Mouse (Mus musculus) heart, adult 2 months (tissue): Measurements from ENCODE around the gene Ints7. TPM values are rescaled to one million over a fixed set of nuclear protein-coding genes. Genes with fewer than 3 reads are reported as not detected.

ENCODE experiments used
- DNase-seq, 2 experiments: peaks; one replicate each; pipeline ENCODE4 v3.0.0; 2021
- H3K27ac ChIP-seq: fragments of 200-600 bp; 2 replicates; pipeline ENCODE4 v1.8.1; 2022
- H3K27me3 ChIP-seq: fragments of 200-500 bp; 2 replicates; pipeline ENCODE4 v1.6.1; 2012; ENCODE audit warnings: mild to moderate bottlenecking, low read length, inconsistent platforms, mixed read lengths; ENCODE audit not compliant: control insufficient read depth, insufficient read depth
- H3K36me3 ChIP-seq: fragments of 200-500 bp; 2 replicates; pipeline ENCODE4 v1.6.1; 2012; ENCODE audit warnings: low read length, inconsistent platforms; ENCODE audit not compliant: control insufficient read depth, insufficient read depth
- H3K4me1 ChIP-seq: fragments of 200-500 bp; 2 replicates; pipeline ENCODE4 v1.6.1; 2011; ENCODE audit warnings: low read length; ENCODE audit not compliant: control insufficient read depth, insufficient read depth
- H3K4me3 ChIP-seq: fragments of 200-600 bp; 2 replicates; pipeline ENCODE4 v1.8.1; 2022
- H3K79me2 ChIP-seq: fragments of 200-500 bp; replicated peaks from 2 replicates; pipeline ENCODE4 v1.6.1; 2012; ENCODE audit warnings: mild to moderate bottlenecking, inconsistent platforms, low read length, moderate library complexity, mixed read lengths; ENCODE audit not compliant: control insufficient read depth, insufficient read depth
- H3K9ac ChIP-seq: fragments of 200-500 bp; 2 replicates; pipeline ENCODE4 v1.6.1; 2012; ENCODE audit warnings: low read depth, mild to moderate bottlenecking, control low read depth, inconsistent platforms, low read length, mixed read lengths
- CTCF ChIP-seq: fragments of 200-600 bp; IDR thresholded peaks from 2 replicates; pipeline ENCODE4 v1.8.1; 2022; ENCODE audit warnings: antibody characterized with exemption, mild to moderate bottlenecking, moderate library complexity
- EP300 ChIP-seq: fragments of 200-500 bp; IDR thresholded peaks from 2 replicates; pipeline ENCODE4 v1.6.1; 2011; ENCODE audit warnings: low read depth, low read length, control low read depth; ENCODE audit not compliant: insufficient read depth
- POLR2A ChIP-seq: fragments of 200-500 bp; IDR thresholded peaks from 2 replicates; pipeline ENCODE4 v1.6.1; 2011; ENCODE audit warnings: mild to moderate bottlenecking, low read depth, low read length, control low read depth; ENCODE audit not compliant: insufficient read depth
- WGBS: fragments of 180-500 bp; shearing (Covaris S2); methylation state at CpG from one replicate; pipeline ENCODE4 v1.1.7; 2018; 5-methylcytosine and 5-hydroxymethylcytosine counted together
- intact Hi-C: fragments of 180-260 bp; cut with DNase I; formaldehyde crosslinking; loops from one replicate; pipeline ENCODE4 v1.15.1; 2025
- polyA plus RNA-seq: library from polyadenylated mRNA; depleted of rRNA; stranded (reverse); fragments of >200 nt; gene quantifications from 2 replicates; pipeline ENCODE4 v1.2.3, GENCODE M21; 2012
- total RNA-seq, 2 experiments: library from RNA; stranded (reverse); gene quantifications; 2 replicates each; pipeline ENCODE4 v1.2.3; 2021

The Ints7 gene
- total and polyA plus RNA-seq, 3 experiments = 9.5 to 16.3 (median 11.2) TPM

DNA sequence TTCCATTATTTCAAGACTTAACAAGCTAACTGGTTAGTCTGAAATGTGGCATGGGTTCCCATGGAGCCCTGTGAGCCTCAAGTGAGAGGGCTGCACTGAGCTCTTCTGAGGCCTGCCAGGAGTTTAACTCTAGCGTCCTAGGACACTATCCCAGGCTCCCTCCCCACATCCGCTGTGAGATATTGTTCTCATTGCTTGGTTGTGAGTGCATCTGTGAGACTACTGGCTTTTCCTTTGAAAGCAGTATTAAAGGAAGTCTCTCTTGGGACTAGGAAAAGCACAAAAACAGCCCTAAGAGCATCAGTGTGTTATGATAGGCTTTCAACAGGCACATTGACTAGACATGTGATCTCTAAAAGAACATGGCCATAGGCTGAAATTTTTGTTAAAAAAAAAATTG is 40.5 kb upstream of the Ints7 start:
- intact Hi-C loops = no loop called here

DNA sequence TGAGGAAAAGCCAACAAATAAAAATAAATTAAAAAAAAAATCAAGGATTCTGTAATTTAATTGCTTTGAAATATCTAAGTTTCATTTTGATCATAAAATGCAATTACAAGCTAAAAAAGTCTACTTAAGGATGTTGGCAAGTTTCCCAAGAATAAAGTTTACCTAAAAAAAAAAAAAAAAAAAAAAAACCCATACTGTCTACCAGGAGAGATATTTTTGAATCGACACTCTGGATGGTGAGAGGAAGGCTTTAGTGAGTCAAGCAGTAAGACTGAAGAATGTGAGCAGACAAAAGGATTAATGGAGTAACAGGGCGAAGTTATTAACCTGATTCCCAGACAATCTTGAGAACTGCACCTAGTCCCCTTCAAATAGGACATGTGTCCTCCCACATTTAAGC is 35.1 kb upstream of the Ints7 start:
- TF ChIP-seq EP300 = no peak
- TF ChIP-seq CTCF = no peak
- TF ChIP-seq POLR2A = no peak
- intact Hi-C loops = no loop called here
- Histone ChIP-seq H3K27me3 (no peaks in the 10 kb centered on the region), H3K4me3 (no peak overlapping the region), H3K9ac (no peak overlapping the region), H3K79me2 (no peaks in the 10 kb centered on the region), H3K36me3 (no peaks in the 10 kb centered on the region), H3K4me1 (peaks cover 1% of the 10 kb centered on the region; the same call in 1 of the 2 replicates), H3K27ac (no peak overlapping the region)
- WGBS = 72% methylated on average over 2 of the region's 2 CpGs
- no peak for DNase-seq

More for the DNA sequence above, 40.5 kb upstream of the Ints7 start:
- peak in 1 of 2 experiments; percentile 37 for DNase-seq
- Histone ChIP-seq H3K4me1 (peaks cover 1% of the 10 kb centered on the region; the same call in 1 of the 2 replicates), H3K79me2 (no peaks in the 10 kb centered on the region), H3K27me3 (no peaks in the 10 kb centered on the region), H3K27ac (peak overlapping the region; percentile 10), H3K4me3 (no peak overlapping the region), H3K36me3 (no peaks in the 10 kb centered on the region), H3K9ac (no peak overlapping the region)
- 28% methylated on average over 2 of the region's 2 CpGs for WGBS
- peak; percentile 35; the same call in 1 of the 2 replicates for TF ChIP-seq POLR2A
- TF ChIP-seq EP300 = 0 out of 2 replicates have a peak, but pooled peaks have one; percentile 11
- no peak for TF ChIP-seq CTCF

DNA sequence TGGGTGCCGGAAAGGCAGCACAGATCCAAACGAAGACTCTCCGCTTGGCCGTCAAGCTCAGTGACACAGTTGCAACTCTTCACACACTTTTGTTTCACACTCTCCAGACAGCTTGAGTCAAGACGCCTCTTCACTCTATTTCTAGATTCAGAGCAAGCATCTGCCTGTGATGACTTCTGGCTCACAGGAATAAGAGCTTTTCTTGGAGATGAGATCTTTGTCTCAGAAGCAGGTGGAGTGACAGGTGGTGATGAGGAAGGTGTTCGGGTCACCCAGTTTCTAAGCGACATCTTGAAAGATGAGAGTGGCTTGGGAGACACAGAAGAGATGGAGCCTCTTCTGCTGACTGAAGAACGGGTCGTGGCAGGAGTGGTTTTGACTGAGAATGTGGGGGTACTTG is 34.4 kb upstream of the Ints7 start:
- Histone ChIP-seq H3K4me3 (no peak overlapping the region), H3K36me3 (no peaks in the 10 kb centered on the region), H3K9ac (no peak overlapping the region), H3K27ac (no peak overlapping the region), H3K79me2 (no peaks in the 10 kb centered on the region), H3K4me1 (no peaks in the 10 kb centered on the region; the same call in 1 of the 2 replicates), H3K27me3 (no peaks in the 10 kb centered on the region)
- no peak for DNase-seq
- TF ChIP-seq POLR2A (no peak), CTCF (no peak), EP300 (no peak)
- WGBS = 93% methylated on average over 9 of the region's 9 CpGs
- intact Hi-C loops = no loop called here

DNA sequence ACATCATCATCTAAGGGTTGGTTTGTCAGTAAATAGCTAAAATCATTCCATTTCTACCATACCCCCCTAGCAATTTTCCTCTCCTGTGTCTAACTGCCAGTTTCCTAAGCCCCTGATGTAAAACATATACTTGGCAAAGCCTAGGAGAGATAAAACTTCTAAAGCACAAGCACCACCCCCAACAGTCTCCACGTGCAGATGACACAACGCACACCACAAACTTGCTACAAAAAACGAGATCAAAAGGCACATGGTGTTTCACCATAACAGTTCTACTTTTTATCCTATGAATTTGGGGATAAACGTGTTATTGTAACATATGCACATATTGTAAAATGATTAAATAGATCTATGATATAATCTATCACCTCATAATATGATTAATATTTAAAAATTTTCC is 33.8 kb upstream of the Ints7 start:
- no peak overlapping the region for H3K9ac ChIP-seq
- TF ChIP-seq CTCF (no peak), EP300 (no peak), POLR2A (no peak)
- H3K4me1 ChIP-seq = no peaks in the 10 kb centered on the region; the same call in 1 of the 2 replicates
- no peak for DNase-seq
- no peaks in the 10 kb centered on the region for H3K27me3 ChIP-seq
- H3K27ac ChIP-seq = no peak overlapping the region
- H3K36me3 ChIP-seq = no peaks in the 10 kb centered on the region
- H3K4me3 ChIP-seq = no peak overlapping the region
- intact Hi-C loops = no loop called here
- no peaks in the 10 kb centered on the region for H3K79me2 ChIP-seq
- 79% methylated on average over 4 of the region's 4 CpGs for WGBS

DNA sequence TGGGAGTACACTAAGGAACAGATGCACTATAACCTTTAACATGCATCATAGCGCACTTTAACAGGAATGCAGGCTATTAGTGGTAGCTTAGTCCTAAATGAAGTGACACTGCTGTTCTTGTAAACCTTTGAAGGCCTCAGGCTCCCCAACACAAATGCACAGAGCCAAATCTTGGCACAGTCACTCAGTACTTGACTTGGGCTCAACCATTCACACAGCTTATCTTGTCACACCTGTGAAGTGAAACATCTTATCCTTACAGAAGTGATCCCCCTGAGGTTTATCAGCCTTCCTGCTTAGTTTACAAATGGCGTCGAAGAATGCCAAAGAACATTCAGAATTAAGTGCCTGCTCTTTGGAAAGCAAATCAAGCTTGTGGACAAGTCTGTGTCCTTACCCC is 31.7 kb upstream of the Ints7 start:
- TF ChIP-seq EP300 = no peak
- TF ChIP-seq POLR2A = no peak
- no peak for TF ChIP-seq CTCF
- no peak overlapping the region for H3K27ac ChIP-seq
- 46% methylated on average over 3 of the region's 3 CpGs for WGBS
- H3K4me1 ChIP-seq = no peaks in the 10 kb centered on the region; the same call in 1 of the 2 replicates
- no peak overlapping the region for H3K9ac ChIP-seq
- H3K79me2 ChIP-seq = no peaks in the 10 kb centered on the region
- DNase-seq = no peak
- no peaks in the 10 kb centered on the region for H3K36me3 ChIP-seq
- H3K4me3 ChIP-seq = no peak overlapping the region
- H3K27me3 ChIP-seq = no peaks in the 10 kb centered on the region
- intact Hi-C loops = no loop called here

DNA sequence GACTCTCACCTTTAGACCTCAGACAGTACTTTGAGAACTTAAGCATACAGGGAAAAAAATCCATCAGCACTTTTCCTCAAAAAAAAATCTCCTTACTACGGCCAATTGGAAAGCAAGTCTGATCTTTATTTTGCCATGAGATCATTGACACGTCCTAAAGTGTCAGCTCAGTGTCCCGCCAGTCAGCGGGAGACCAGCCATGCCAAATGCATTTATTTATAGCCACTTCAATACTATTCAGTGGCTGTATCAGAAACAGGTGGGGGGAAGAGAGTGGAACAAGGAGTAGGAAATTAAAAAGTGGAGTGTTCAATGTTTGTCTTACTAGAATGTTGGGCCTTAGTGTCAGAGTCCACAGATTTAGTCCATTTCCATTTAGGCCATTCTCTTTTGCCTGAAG is 24.6 kb upstream of the Ints7 start:
- no peak for DNase-seq
- WGBS = 39% methylated on average over 4 of the region's 4 CpGs
- Histone ChIP-seq H3K79me2 (no peaks in the 10 kb centered on the region), H3K9ac (no peak overlapping the region), H3K4me1 (no peaks in the 10 kb centered on the region), H3K27ac (peak overlapping the region; percentile 58), H3K36me3 (peaks cover 2% of the 10 kb centered on the region; the same call in 1 of the 2 replicates), H3K27me3 (no peaks in the 10 kb centered on the region), H3K4me3 (no peak overlapping the region)
- no peak for TF ChIP-seq POLR2A
- TF ChIP-seq CTCF = no peak
- TF ChIP-seq EP300 = peak; percentile 41; the same call in 1 of the 2 replicates
- intact Hi-C loops = no loop called here
